Mouse (Mus musculus) lung, embryonic 14.5 days (tissue): ENCODE measurements at regions not wholly inside any gene's neighbourhood (a gene's known extent, or its start where the extent isn't known, plus 50 kb on each side); places are given as distances from the start of the nearest gene placed in this dataset.
A peak's percentile ranks its signal among the peaks of the same experiment; 100 is the strongest.

Experiments
- ATAC-seq: fragments of 200-750 bp; cut with Nextera tagmentation; 2 replicates; pipeline ENCODE4 v1.8.0; 2017; ENCODE audit warnings: mild to moderate bottlenecking, moderate TSS enrichment, moderate library complexity; ENCODE audit not compliant: insufficient read depth
- DNase-seq: peaks from one replicate; pipeline ENCODE4 v3.0.0-alpha.2; 2015
- H3K27ac ChIP-seq: fragments of 300-500 bp; sonication (generic); 2 replicates; pipeline ENCODE4 v1.5.1; 2014; ENCODE audit warnings: low read depth, mild to moderate bottlenecking, moderate library complexity
- H3K27me3 ChIP-seq: fragments of 300-500 bp; sonication (generic); 2 replicates; pipeline ENCODE4 v1.6.1; 2014; ENCODE audit warnings: low read length, control low read depth; ENCODE audit not compliant: insufficient read depth
- H3K36me3 ChIP-seq: fragments of 300-500 bp; sonication (generic); 2 replicates; pipeline ENCODE4 v1.6.1; 2014; ENCODE audit warnings: control low read depth; ENCODE audit not compliant: insufficient read depth
- H3K4me1 ChIP-seq: fragments of 300-500 bp; sonication (generic); 2 replicates; pipeline ENCODE4 v1.6.1; 2014; ENCODE audit warnings: antibody characterized with exemption, control low read depth; ENCODE audit not compliant: insufficient read depth
- H3K4me2 ChIP-seq: fragments of 300-500 bp; sonication (generic); 2 replicates; pipeline ENCODE4 v1.6.1; 2014; ENCODE audit warnings: mild to moderate bottlenecking
- H3K4me3 ChIP-seq: fragments of 300-500 bp; sonication (generic); 2 replicates; pipeline ENCODE4 v1.5.1; 2014; ENCODE audit warnings: low read depth, low read length
- H3K9ac ChIP-seq: fragments of 300-500 bp; sonication (generic); 2 replicates; pipeline ENCODE4 v1.6.1; 2014
- H3K9me3 ChIP-seq: fragments of 300-500 bp; sonication (generic); 2 replicates; pipeline ENCODE4 v1.6.1; 2016; ENCODE audit warnings: low read depth, low read length, control low read depth
- CTCF ChIP-seq: IDR thresholded peaks from 2 replicates; pipeline ENCODE4 v1.5.1; 2016; ENCODE audit warnings: antibody characterized with exemption, low read depth
- WGBS: fragments of 180-500 bp; shearing (Covaris S2); extraction: QIAGEN DNeasy Blood & Tissue Kit; methylation state at CpG from one replicate; pipeline ENCODE4 v1.1.7; 2014; 5-methylcytosine and 5-hydroxymethylcytosine counted together

DNA sequence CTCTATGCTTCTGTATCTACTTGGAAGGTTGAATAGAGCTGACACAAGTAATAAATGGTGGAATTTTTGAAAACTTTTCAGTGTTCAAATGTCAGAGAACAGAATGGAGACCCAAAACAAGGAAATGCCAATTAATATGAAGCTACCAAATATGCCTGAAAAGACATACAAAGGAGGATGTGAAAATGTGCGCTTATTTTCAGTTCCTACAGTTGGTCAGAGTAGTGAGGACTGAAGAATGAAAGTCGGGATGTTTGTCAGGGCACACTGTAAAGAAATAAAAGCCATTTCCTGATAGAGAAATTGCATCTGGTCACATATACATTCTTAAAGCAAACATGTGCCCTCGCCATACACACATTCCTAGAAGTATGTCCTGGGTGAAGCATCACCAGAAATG lies 56.0 kb upstream of the Dkk2 start:
- no peak for TF ChIP-seq CTCF
- Histone ChIP-seq H3K4me3 (no peak overlapping the region), H3K9ac (no peak overlapping the region), H3K27me3 (no peaks in the 10 kb centered on the region), H3K4me1 (no peaks in the 10 kb centered on the region), H3K36me3 (no peaks in the 10 kb centered on the region), H3K4me2 (no peak overlapping the region), H3K9me3 (no peaks in the 10 kb centered on the region), H3K27ac (no peak overlapping the region)
- ATAC-seq (no peak), DNase-seq (no peak)
- 88% methylated on average over 3 of the region's 3 CpGs for WGBS

DNA sequence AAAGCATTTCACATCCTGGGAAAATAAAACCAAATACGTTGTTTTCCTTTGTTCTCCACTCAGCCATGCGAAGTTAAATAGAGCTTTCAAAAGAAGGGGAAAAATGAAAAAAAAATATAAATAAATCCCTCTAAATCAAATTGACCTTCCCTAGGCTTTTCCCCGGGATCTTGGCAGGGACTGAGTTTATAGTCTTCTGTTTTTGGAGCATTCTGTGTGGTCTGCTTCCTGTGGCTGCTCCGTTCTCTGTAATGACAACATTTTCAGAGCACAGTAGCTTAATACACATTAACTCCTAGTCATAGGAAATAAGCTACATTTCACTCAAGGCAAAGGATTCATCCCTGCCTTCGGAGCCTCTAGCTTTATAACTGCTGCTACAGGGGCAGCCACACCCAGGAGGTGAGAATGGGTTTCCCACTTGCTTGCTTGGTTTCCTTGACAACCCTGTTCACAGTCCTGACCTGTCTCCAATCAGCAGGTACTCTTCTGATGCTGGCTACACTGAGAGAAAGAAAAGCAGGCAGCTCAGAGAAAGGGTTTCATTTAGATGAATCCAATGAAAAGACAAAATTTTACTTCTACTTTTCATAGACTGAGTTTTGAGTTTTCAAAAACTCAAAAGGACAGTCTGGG lies 51.9 kb upstream of the Dkk2 start:
- peak overlapping the region; percentile 5; the same call in 1 of the 2 replicates for H3K4me2 ChIP-seq
- H3K9me3 ChIP-seq, result no peaks in the 10 kb centered on the region
- H3K36me3 ChIP-seq, result no peaks in the 10 kb centered on the region
- peak overlapping the region; percentile 32; the same call in 1 of the 2 replicates for H3K27ac ChIP-seq
- ATAC-seq, result peak; percentile 81
- peak; percentile 74 for DNase-seq
- TF ChIP-seq CTCF, result no peak
- H3K4me3 ChIP-seq, result no peak overlapping the region
- peaks cover 6% of the 10 kb centered on the region; the same call in 1 of the 2 replicates for H3K4me1 ChIP-seq
- H3K27me3 ChIP-seq, result no peaks in the 10 kb centered on the region
- 22% methylated on average over 5 of the region's 5 CpGs for WGBS
- no peak overlapping the region for H3K9ac ChIP-seq

DNA sequence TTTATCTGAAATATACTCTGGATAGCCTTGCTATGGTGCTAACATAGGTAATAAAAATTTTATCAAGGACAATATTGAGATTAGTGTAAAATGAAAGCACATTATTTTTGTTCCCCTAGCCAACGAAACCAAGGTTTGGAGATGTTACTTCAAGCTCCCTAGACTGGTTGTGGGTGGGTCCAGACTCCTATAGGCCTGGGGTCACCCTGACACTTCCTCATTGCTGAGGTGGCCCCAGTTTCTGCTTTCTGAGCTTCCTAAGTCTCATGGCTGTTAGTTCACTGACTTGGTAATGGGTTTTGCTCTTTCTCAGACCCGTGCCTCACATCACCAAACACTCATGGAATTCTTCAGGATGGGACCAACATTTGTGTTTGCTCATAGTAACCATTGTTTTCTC lies 49.9 kb upstream of the Dkk2 start:
- no peak for TF ChIP-seq CTCF
- ATAC-seq (no peak), DNase-seq (no peak)
- Histone ChIP-seq H3K27me3 (no peaks in the 10 kb centered on the region), H3K9me3 (no peaks in the 10 kb centered on the region), H3K4me3 (no peak overlapping the region), H3K36me3 (no peaks in the 10 kb centered on the region), H3K4me1 (peaks cover 6% of the 10 kb centered on the region; the same call in 1 of the 2 replicates), H3K9ac (no peak overlapping the region), H3K27ac (no peak overlapping the region), H3K4me2 (no peak overlapping the region)
- 69% methylated on average over 2 of the region's 2 CpGs for WGBS
